Mouse (Mus musculus) right cerebral cortex, postnatal 14 days (tissue): ENCODE data around the gene Rnf152.

ENCODE experiments used
- DNase-seq: peaks from one replicate; pipeline ENCODE4 v3.0.0; 2022

Rnf152 gene

GRCm38 (mm10) chr1:105356291-105357011 lies at the start of gene Rnf152:
Gene Rnf152, minus strand, starts transcription at chr1:105356710.
- peak; percentile 31 for DNase-seq

DNA sequence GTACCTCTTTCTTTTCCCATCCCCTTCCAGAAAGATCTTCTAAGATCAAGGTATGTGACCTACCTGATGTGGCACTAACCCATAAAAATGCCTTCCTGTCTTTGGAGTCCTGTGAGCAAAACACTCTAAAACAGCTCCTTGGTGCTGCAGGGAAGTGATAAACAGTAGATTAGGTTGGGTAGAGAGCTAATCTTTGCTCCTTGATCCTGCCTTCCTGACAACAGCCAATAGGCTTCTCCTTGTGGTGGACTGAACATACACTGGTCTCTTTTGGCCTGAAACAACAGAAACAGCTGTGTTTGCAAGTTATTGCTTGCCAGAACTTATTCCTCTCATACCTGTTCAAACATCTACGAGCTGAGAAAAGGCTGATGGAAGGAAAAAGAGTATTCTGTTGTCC lies 46.3 kb upstream of the Rnf152 start:
- no peak for DNase-seq

DNA sequence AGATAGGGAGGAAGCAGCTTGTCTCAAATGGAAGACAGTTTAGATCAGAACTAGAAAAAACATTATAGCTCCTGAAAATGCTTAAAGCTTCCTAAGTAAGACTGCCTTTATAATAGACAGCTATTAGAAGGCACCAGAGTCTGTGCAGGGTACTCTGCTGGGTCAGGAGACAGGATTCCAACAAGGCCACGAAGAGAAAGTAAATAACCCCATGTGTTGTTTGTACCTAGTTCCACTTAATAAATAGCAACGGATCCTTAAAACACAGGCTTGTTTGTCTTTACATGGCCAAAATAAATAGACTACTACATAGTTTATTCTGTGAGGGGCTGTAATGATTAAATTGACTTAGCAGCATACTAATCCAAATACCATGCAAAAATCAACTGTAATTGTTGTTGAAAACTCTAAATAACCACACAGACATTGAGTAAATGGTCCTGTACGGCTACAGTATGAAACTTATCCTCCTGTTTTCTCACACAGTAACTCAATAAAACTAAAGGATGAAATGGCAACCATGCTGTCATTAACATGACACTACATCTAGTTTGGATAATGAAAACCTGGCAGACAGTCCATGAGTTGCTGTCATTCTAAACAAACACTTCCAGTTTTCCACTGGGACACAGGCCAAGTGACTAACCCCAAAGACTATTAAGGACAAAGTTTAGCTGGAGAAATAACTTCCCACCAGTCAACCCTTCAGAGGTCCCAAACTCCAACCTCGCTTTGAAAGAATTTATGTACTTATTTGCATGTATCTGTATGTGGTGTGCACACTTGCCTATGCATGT lies 27.8 kb upstream of the Rnf152 start:
- DNase-seq, result no peak

DNA sequence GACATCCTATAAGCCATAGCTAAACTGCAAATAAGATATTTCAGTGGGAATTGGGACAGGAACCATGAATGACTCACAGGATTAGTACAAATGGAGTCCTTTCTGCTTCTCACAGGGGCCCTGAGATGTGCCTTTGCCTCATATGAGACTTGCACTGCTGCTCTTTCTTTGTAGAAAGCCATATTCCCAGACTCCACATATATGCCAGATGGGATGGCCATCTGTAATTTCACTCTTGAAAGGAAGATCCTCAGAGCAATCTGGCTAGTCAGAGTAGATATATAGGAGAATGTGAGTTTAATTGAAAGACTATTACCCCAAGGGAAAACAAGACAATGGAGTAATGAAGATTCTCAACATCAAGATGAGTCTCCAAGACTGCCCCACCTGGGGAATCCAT lies 21.0 kb upstream of the Rnf152 start:
- no peak for DNase-seq

GRCm38 (mm10) chr1:105374618-105375017 lies 18.1 kb upstream of the Rnf152 start:
- DNase-seq, result no peak

- DNase-seq, result no peak
Measured at GRCm38 (mm10) chr1:105362701-105363100, 6.2 kb upstream of the Rnf152 start.

- no peak for DNase-seq
Measured at GRCm38 (mm10) chr1:105358896-105359295, 2.4 kb upstream of the Rnf152 start.

DNA sequence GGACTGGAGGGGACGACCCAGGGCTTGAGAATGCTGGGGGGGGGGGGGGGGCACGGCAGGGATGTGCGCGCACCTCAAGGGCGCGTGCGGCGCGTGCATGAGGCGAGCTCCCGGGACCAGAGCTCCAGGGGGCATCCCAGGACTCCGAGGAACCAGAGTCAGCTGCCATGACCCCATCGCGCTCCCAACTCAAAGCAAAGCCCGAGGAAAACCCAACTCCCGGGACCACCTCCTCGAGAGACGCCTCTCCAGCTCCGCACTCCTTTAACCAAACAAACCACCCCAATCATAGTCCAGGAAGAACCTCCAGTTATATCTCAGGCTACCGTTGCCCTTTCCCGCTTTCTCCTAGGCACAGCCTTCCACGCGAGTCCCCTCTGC lies 610 bp downstream of the Rnf152 start:
- DNase-seq, result peak; percentile 28

DNA sequence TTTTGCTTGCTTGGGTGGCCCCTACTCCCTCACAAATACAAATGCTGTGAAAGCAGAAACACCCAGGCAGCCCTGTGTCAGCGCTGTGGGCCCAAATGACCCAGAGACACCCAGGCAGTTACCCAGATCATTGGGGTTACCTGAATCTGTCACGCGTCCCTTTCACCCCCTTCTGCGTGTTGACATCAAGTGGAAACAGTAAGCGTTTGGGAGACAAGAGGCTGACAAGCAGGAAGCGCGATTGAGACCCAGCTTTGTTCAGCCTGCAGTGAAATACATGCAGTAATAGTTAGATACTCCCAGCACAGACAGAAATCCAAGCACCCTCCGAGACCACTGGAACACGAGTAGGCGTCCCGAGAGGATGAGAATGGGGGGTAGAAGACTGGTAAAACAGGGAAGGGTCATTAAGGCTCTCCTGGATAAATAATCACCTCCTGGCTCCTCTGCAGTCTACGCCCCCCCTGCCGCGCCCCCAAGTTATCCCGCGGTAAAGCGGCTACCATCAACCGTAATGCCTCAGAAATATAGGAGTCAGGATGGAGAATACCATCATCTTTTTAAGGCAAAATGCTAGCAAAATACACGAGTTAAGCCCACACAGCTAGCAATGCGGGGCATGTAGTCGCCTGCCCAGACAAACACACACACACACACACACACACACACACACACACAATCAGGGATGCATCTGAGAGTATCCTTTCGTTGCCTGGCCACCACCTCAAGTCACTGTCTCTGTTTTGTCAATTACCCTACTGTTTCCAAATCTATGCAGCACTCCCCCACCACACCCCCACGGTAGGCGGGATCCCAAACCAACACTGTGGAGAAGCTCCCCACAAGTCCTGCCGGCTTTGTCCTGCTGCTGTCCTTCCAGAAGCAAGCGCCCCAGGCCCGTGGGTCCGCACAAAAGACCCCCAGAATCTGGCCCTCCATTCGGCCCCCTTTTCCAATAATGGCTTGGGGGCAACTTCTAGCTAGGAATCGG lies 1.3 kb downstream of the Rnf152 start:
- peak; percentile 35 for DNase-seq

DNA sequence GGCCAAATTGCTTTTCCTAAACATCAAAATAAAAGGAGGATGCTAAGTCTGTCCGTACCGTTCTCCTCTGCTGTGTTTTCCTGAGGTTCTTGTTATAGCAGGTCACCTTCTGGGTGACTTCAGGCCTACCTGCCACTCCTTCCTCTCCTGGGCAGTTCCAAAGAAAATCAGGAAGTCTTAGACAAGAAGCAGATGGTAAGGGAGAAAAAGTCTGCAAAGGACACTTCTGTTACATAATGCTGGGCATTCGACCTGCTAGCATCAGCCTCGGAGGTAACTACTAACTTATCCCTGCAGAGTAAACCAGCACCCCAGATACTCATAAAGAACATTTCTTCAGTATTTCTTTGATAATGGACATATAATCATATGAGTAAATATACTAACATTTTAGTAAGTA lies 4.7 kb downstream of the Rnf152 start:
- no peak for DNase-seq

DNA sequence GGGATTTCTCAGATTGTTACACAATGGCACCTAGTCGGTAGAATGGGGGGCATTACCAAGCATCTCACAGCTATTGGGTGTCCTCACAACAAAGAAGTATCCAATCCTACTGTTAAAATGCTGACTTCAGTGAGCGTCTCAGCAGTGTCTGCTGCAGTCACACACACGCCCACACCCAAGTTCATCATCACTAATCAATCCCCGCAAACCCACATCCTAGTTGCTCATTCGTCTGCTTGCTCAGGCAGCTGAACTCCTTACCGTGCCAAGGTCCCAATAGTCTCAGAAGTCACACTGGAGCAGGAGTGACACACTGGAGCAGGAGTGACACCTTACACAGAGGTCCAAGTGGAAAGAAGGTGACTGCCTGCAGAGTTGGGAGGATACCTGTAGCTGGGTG lies 14.2 kb downstream of the Rnf152 start:
- no peak for DNase-seq

- no peak for DNase-seq
Measured at GRCm38 (mm10) chr1:105340943-105341342, 15.6 kb downstream of the Rnf152 start.

GRCm38 (mm10) chr1:105337397-105337796 lies 19.1 kb downstream of the Rnf152 start:
- DNase-seq, result no peak

DNA sequence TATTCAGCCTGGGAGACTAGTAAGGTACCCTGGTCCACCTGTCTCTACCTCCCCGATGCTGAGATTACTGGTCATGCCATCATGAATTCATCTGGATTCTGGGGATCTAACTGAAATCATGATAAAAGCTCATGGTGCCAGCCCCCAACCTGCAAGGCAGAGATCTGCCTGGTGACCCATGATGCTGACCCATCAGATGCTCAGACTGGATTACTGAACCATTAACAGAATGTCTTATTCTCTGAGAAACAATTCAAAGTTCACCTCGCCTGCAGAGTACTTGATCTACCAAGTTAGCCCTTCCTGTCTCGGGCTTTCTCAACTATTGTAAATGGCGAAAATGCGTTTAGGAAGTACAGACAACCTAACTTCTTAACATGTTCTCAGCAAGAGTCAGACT lies 20.4 kb downstream of the Rnf152 start:
- no peak for DNase-seq

DNA sequence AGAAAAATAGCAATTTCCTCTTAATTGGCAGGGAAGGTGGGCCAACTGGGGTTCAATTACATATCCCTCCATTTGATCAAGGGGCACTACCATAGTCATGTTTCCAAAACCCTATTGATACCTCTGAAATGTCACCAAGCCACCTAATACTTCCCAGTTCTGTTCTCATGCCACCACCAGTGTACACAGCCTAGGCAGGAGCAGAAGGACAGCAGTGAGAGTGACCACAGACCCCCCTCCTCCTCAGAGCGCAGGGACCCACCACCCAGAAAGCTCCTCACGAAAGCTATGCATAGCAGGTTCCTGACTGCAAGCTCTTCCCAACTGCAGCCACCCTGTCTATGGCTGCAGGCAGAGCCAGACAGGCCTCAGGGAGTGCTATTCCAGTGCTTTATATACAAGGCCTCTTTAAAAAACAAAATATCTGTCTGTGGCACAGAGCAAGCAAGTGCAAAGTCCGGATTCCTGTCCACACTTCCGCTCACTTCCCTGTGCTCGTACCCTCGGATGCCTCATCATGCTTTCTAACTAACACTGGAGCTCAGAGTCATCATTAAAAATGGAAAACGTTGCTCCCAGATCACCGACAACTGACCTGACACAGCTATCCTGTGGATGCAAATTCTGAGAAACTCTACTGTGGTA lies 24.3 kb downstream of the Rnf152 start:
- DNase-seq, result no peak

DNA sequence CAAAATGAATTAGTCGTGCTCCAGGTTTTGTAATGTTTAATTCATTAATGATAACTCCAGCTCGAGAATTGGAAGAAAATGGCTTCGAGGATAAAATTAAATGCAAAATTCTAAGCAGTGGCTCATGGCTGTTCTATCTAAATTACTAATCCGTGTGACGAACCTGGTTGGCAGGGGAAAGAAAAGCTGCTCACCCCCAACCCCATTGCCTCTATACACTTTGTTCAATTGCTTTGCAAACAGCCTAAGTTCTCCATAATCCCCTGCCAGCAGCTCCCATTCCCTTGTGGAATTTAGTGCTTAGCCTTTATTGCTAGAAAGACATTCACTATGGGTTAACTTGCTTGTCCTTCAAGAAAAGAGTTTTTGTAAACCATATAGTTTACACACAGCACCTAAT lies 24.9 kb downstream of the Rnf152 start:
- DNase-seq, result no peak

- no peak for DNase-seq
Measured at GRCm38 (mm10) chr1:105330581-105331320, 25.8 kb downstream of the Rnf152 start.

- DNase-seq, result no peak
Measured at GRCm38 (mm10) chr1:105327789-105328188, 28.7 kb downstream of the Rnf152 start.

- no peak for DNase-seq
Measured at GRCm38 (mm10) chr1:105324636-105325035, 31.9 kb downstream of the Rnf152 start.

- DNase-seq, result no peak
Measured at GRCm38 (mm10) chr1:105314010-105314800, 42.3 kb downstream of the Rnf152 start.

DNA sequence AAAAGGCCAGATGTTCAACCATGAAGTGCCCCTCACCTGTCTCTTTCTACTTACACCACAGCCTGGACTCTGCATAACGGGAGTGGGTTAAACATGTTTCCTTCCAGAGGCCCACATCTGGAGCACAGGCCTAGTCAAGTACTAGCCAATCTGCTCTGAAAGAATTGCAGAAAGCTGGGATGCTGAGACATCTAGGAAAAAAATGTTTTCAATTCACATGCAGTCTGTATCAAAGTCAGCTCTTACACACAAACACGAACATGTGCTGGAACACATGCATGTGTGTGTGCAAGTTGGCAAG lies 44.0 kb downstream of the Rnf152 start:
- no peak for DNase-seq
